Mouse (Mus musculus) E14TG2a.4 (cell line): ENCODE measurements around the gene Svbp.

ENCODE experiments used
- H3K27me3 ChIP-seq: 2 replicates; pipeline ENCODE4 v1.6.1; 2014; ENCODE audit warnings: low read length, control low read depth; ENCODE audit not compliant: insufficient read depth
- H3K36me3 ChIP-seq: 2 replicates; pipeline ENCODE4 v1.6.1; 2014; ENCODE audit warnings: low read length, control low read depth; ENCODE audit not compliant: insufficient read depth
- H3K4me1 ChIP-seq: replicated peaks from 2 replicates; pipeline ENCODE4 v1.6.1; 2014; ENCODE audit warnings: low read depth, low read length, control low read depth
- H3K4me3 ChIP-seq: replicated peaks from 2 replicates; pipeline ENCODE4 v1.5.1; 2014; ENCODE audit warnings: mild to moderate bottlenecking, low read length
- H3K9me3 ChIP-seq: 2 replicates; pipeline ENCODE4 v1.6.1; 2014; ENCODE audit warnings: low read length, control low read depth
- CTCF ChIP-seq: conservative IDR thresholded peaks from 2 replicates; pipeline ENCODE4 v1.5.1; 2014; ENCODE audit warnings: low read length
- NANOG ChIP-seq: IDR thresholded peaks from 2 replicates; pipeline ENCODE4 v1.6.1; 2014; ENCODE audit warnings: borderline replicate concordance, low read length, mixed read lengths
- POU5F1 ChIP-seq: IDR thresholded peaks from 2 replicates; pipeline ENCODE4 v1.6.1; 2014; ENCODE audit warnings: low read length, borderline replicate concordance

Svbp gene

GRCm38 (mm10) chr4:119194909-119195581, at the start of gene Svbp:
TSS of gene Svbp (plus strand) at chr4:119195306.
- Histone ChIP-seq H3K9me3 (no peaks in the 10 kb centered on the region), H3K27me3 (0 out of 2 replicates have a peak, but pooled peaks cover 4% of the 10 kb centered on the region), H3K4me3 (peak within 1 kb of the TSS; percentile 87), H3K36me3 (peaks cover 14% of the 10 kb centered on the region; the same call in 1 of the 2 replicates), H3K4me1 (peaks cover 19% of the 10 kb centered on the region)
- TF ChIP-seq POU5F1 = no peak

- no peak for TF ChIP-seq POU5F1
- TF ChIP-seq NANOG = no peak
- no peak for TF ChIP-seq CTCF
- no peak overlapping the region for H3K4me3 ChIP-seq
- peaks cover 11% of the 10 kb centered on the region for H3K27me3 ChIP-seq
- H3K36me3 ChIP-seq = no peaks in the 10 kb centered on the region
- H3K9me3 ChIP-seq = peaks cover 7% of the 10 kb centered on the region
- peaks cover 18% of the 10 kb centered on the region for H3K4me1 ChIP-seq
Observed at GRCm38 (mm10) chr4:119146816-119147215, 48.3 kb upstream of the Svbp start.

GRCm38 (mm10) chr4:119147347-119147746, 47.8 kb upstream of the Svbp start:
- Histone ChIP-seq H3K36me3 (no peaks in the 10 kb centered on the region), H3K4me1 (peaks cover 14% of the 10 kb centered on the region), H3K9me3 (peaks cover 7% of the 10 kb centered on the region), H3K4me3 (no peak overlapping the region), H3K27me3 (peaks cover 11% of the 10 kb centered on the region)
- TF ChIP-seq POU5F1 (no peak), NANOG (no peak), CTCF (no peak)

- Histone ChIP-seq H3K36me3 (no peaks in the 10 kb centered on the region), H3K27me3 (peaks cover 14% of the 10 kb centered on the region), H3K9me3 (peaks cover 7% of the 10 kb centered on the region), H3K4me1 (0 out of 2 replicates have a peak, but pooled peaks cover 3% of the 10 kb centered on the region), H3K4me3 (no peak overlapping the region)
- TF ChIP-seq CTCF = no peak
- TF ChIP-seq NANOG = no peak
- no peak for TF ChIP-seq POU5F1
Observed at GRCm38 (mm10) chr4:119148741-119149140, 46.4 kb upstream of the Svbp start.

GRCm38 (mm10) chr4:119157186-119157585, 37.9 kb upstream of the Svbp start:
- no peaks in the 10 kb centered on the region for H3K4me1 ChIP-seq
- H3K27me3 ChIP-seq = peaks cover 3% of the 10 kb centered on the region; the same call in 1 of the 2 replicates
- H3K36me3 ChIP-seq = no peaks in the 10 kb centered on the region
- no peaks in the 10 kb centered on the region for H3K9me3 ChIP-seq
- TF ChIP-seq CTCF (peak; percentile 72), POU5F1 (no peak)
- H3K4me3 ChIP-seq = no peak overlapping the region

- H3K9me3 ChIP-seq = no peaks in the 10 kb centered on the region
- no peak overlapping the region for H3K4me3 ChIP-seq
- H3K27me3 ChIP-seq = peaks cover 2% of the 10 kb centered on the region; the same call in 1 of the 2 replicates
- H3K4me1 ChIP-seq = no peaks in the 10 kb centered on the region
- no peaks in the 10 kb centered on the region for H3K36me3 ChIP-seq
- TF ChIP-seq NANOG (no peak), CTCF (no peak), POU5F1 (no peak)
Observed at GRCm38 (mm10) chr4:119157891-119158290, 37.2 kb upstream of the Svbp start.

- Histone ChIP-seq H3K4me3 (no peak overlapping the region), H3K36me3 (no peaks in the 10 kb centered on the region), H3K27me3 (no peaks in the 10 kb centered on the region), H3K9me3 (no peaks in the 10 kb centered on the region), H3K4me1 (peaks cover 6% of the 10 kb centered on the region)
- TF ChIP-seq CTCF (no peak), NANOG (no peak), POU5F1 (no peak)
Observed at GRCm38 (mm10) chr4:119161358-119161757, 33.7 kb upstream of the Svbp start.

GRCm38 (mm10) chr4:119162990-119163389, 32.1 kb upstream of the Svbp start:
- Histone ChIP-seq H3K4me1 (peaks cover 16% of the 10 kb centered on the region), H3K27me3 (no peaks in the 10 kb centered on the region), H3K4me3 (no peak overlapping the region), H3K9me3 (no peaks in the 10 kb centered on the region), H3K36me3 (no peaks in the 10 kb centered on the region)
- TF ChIP-seq NANOG (no peak), CTCF (no peak), POU5F1 (no peak)

GRCm38 (mm10) chr4:119165916-119166315, 29.2 kb upstream of the Svbp start:
- H3K36me3 ChIP-seq = peaks cover 20% of the 10 kb centered on the region
- no peaks in the 10 kb centered on the region for H3K9me3 ChIP-seq
- TF ChIP-seq POU5F1 (no peak), CTCF (no peak), NANOG (no peak)
- H3K4me1 ChIP-seq = peaks cover 34% of the 10 kb centered on the region
- no peaks in the 10 kb centered on the region for H3K27me3 ChIP-seq
- no peak overlapping the region for H3K4me3 ChIP-seq
